Mouse (Mus musculus): ENCODE data around the gene Mcrs1.

Mcrs1 gene

GRCm38 (mm10) chr15:99198761-99199160, 53.0 kb downstream of the Mcrs1 start:
- DNase-seq: no peak

GRCm38 (mm10) chr15:99195043-99195442, 56.7 kb downstream of the Mcrs1 start:
- no peak for DNase-seq

GRCm38 (mm10) chr15:99194358-99194757, 57.4 kb downstream of the Mcrs1 start:
- DNase-seq: no peak

All from B cell, adult 2 months (primary cell).